Mouse (Mus musculus) thymus, adult 2 months (tissue): ENCODE results near the gene Atg13. TPM values are rescaled to one million over a fixed set of nuclear protein-coding genes. Genes with fewer than 3 reads are reported as not detected.

ENCODE experiments used
- DNase-seq: peaks from one replicate; pipeline ENCODE4 v3.0.0; 2021
- H3K27ac ChIP-seq: fragments of 200-500 bp; 2 replicates; pipeline ENCODE4 v1.5.1; 2012; ENCODE audit warnings: low read length, control low read depth; ENCODE audit not compliant: control insufficient read depth, insufficient read depth
- H3K27me3 ChIP-seq: fragments of 200-500 bp; 2 replicates; pipeline ENCODE4 v1.6.1; 2012; ENCODE audit warnings: mild to moderate bottlenecking, low read length, moderate library complexity, mixed read lengths; ENCODE audit not compliant: control insufficient read depth, insufficient read depth
- H3K36me3 ChIP-seq: fragments of 200-500 bp; 2 replicates; pipeline ENCODE4 v1.6.1; 2012; ENCODE audit warnings: mild to moderate bottlenecking, low read length, moderate library complexity; ENCODE audit not compliant: control insufficient read depth, insufficient read depth
- H3K4me1 ChIP-seq: fragments of 200-500 bp; replicated peaks from 2 replicates; pipeline ENCODE4 v1.6.1; 2012; ENCODE audit warnings: low read length; ENCODE audit not compliant: control insufficient read depth, insufficient read depth
- H3K4me3 ChIP-seq: fragments of 200-500 bp; 2 replicates; pipeline ENCODE4 v1.5.1; 2012; ENCODE audit warnings: mild to moderate bottlenecking, low read length, control low read depth, moderate library complexity; ENCODE audit not compliant: control insufficient read depth, insufficient read depth
- CTCF ChIP-seq: fragments of 200-500 bp; IDR thresholded peaks from 2 replicates; pipeline ENCODE4 v1.5.1; 2012; ENCODE audit warnings: mild to moderate bottlenecking, control low read depth, low read length, moderate library complexity, borderline replicate concordance; ENCODE audit not compliant: control insufficient read depth, poor library complexity, insufficient read depth; ENCODE audit errors: extremely low read depth
- POLR2A ChIP-seq: fragments of 200-500 bp; IDR thresholded peaks from 2 replicates; pipeline ENCODE4 v1.6.1; 2012; ENCODE audit warnings: mild to moderate bottlenecking, low read length, control low read depth, moderate library complexity; ENCODE audit not compliant: control insufficient read depth, poor library complexity, insufficient read depth; ENCODE audit errors: extremely low read depth
- WGBS: fragments of 180-500 bp; shearing (Covaris S2); methylation state at CpG from one replicate; pipeline ENCODE4 v1.1.7; 2018; 5-methylcytosine and 5-hydroxymethylcytosine counted together
- polyA plus RNA-seq: library from polyadenylated mRNA; depleted of rRNA; stranded (reverse); fragments of >200 nt; gene quantifications from 2 replicates; pipeline ENCODE4 v1.2.3, GENCODE M21; 2012

The Atg13 gene
- polyA plus RNA-seq, 1 experiment, result 50.4 TPM

- no peak for DNase-seq
- H3K36me3 ChIP-seq, result peaks cover 30% of the 10 kb centered on the region
- H3K27ac ChIP-seq, result peak overlapping the region; percentile 83
- H3K4me3 ChIP-seq, result peak overlapping the region; percentile 95
- no peaks in the 10 kb centered on the region for H3K27me3 ChIP-seq
- H3K4me1 ChIP-seq, result peaks cover 27% of the 10 kb centered on the region
- 4% methylated on average over 16 of the region's 16 CpGs for WGBS
- TF ChIP-seq POLR2A (no peak), CTCF (no peak)
Measured at GRCm38 (mm10) chr2:91650360-91650995, 59.9 kb downstream of the Atg13 start.

DNA sequence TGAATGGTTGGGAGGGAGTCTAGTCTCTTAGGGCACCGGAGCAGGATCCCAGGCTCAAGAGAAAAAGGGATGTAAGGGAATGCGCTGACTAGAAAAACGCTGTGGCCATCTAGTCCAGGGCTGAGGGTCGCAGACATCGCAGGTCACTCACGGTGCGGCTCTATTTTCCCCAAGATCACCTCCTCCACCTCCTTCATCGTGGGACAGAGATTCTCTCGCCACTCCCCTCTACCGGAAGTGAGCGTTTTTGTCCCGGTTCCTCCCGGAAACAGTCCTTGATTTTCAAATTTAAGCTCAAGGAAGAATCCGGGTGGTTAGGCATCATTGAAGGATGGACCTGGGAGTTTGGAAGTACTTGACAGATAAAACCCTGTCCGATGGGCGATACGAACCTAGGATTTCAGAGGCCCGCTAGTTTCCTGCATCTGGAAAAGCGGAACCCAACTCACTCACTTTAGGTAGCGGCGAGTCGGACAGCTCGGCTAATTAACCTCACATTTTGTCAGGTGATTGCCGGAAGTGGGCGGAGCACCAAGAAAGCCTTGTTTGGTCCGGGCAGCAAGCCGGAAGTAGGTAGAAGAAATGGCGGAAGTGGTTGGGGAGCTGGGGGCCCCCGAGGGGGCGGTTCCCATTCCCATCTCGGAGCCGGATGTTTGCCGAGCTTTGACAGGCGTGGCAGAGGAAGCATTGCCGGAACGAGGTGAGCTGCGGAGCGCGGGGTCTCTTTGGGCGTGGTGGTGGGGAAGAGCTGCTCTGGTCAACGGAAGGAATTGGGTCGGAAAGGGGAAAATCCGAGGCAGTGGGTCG lies 60.6 kb downstream of the Atg13 start, which contains the start of the genes Zfp408 and Arhgap1:
Zfp408 (minus strand) TSS at position 239 of the 807 bp plus-strand sequence.
Arhgap1 (plus strand) TSS at position 308 of the 807 bp plus-strand sequence.
- no peaks in the 10 kb centered on the region for H3K27me3 ChIP-seq
- peak within 1 kb of the TSS; percentile 95 for H3K4me3 ChIP-seq
- peaks cover 34% of the 10 kb centered on the region for H3K4me1 ChIP-seq
- TF ChIP-seq POLR2A, result peak; percentile 60
- TF ChIP-seq CTCF, result no peak
- DNase-seq, result peak; percentile 96
- H3K36me3 ChIP-seq, result peaks cover 22% of the 10 kb centered on the region
- peak within 1 kb of the TSS; percentile 84 for H3K27ac ChIP-seq
- under 1% methylated on average over 44 of the region's 44 CpGs for WGBS

DNA sequence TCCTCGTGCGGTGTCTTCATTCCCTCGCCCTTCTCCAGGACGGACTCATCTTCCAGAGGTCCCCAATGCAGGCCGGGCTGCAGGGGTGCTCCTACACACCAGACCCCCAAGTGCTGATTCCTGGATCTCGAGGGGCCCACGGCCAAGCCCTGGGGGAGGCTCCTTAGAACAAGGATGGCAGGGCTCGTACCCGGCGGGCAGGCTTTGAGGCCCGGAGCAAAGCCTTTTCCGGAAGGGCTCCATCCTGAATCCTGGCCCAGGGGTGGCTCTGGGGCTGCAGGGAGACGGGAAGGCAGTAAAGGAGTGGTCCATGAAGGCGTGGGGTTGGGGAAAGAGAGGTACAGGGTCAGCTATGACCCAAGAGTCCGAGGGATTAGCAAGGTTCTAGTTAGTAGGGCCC lies 61.2 kb downstream of the Atg13 start:
- Histone ChIP-seq H3K27me3 (no peaks in the 10 kb centered on the region), H3K4me1 (peaks cover 40% of the 10 kb centered on the region), H3K36me3 (peaks cover 16% of the 10 kb centered on the region), H3K4me3 (peak overlapping the region; percentile 95), H3K27ac (peak overlapping the region; percentile 84)
- WGBS, result under 1% methylated on average over 15 of the region's 15 CpGs
- peak; percentile 37 for DNase-seq
- no peak for TF ChIP-seq CTCF
- TF ChIP-seq POLR2A, result no peak

DNA sequence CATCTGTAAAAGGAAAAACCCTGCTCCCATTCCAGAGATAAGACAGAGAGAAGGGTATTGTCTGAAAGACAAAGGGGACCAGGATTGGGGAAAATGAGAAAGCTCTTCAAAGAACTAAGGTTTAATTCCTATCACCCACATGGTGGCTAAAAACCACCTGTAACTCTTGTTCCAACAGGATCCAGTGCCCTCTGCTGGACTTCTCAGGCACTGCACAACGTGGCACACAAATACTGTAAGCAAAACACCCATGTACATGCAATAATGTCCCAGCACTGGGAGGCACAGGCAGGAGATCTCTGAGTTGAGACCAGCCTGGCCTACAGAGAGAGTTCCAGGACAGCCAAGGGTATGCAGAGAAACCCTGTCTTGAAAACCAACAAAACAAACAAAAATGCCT lies 63.6 kb downstream of the Atg13 start:
- peaks cover 58% of the 10 kb centered on the region for H3K4me1 ChIP-seq
- 53% methylated on average over 1 of the region's 1 CpGs for WGBS
- TF ChIP-seq CTCF, result no peak
- TF ChIP-seq POLR2A, result no peak
- DNase-seq, result peak; percentile 69
- peaks cover 13% of the 10 kb centered on the region for H3K36me3 ChIP-seq
- H3K27me3 ChIP-seq, result no peaks in the 10 kb centered on the region
- H3K27ac ChIP-seq, result peak overlapping the region; percentile 96
- H3K4me3 ChIP-seq, result no peak overlapping the region

- peak overlapping the region; percentile 96 for H3K27ac ChIP-seq
- 0 out of 2 replicates have a peak overlapping the region, but pooled peaks have one; percentile 4 for H3K4me3 ChIP-seq
- peaks cover 56% of the 10 kb centered on the region for H3K4me1 ChIP-seq
- DNase-seq, result peak; percentile 78
- H3K36me3 ChIP-seq, result peaks cover 13% of the 10 kb centered on the region
- H3K27me3 ChIP-seq, result no peaks in the 10 kb centered on the region
- TF ChIP-seq CTCF (0 out of 2 replicates have a peak, but pooled peaks have one; percentile 38), POLR2A (no peak; the same call in none of the 2 replicates)
- WGBS, result 6% methylated on average over 11 of the region's 11 CpGs
Measured at GRCm38 (mm10) chr2:91645811-91646210, 64.6 kb downstream of the Atg13 start.

DNA sequence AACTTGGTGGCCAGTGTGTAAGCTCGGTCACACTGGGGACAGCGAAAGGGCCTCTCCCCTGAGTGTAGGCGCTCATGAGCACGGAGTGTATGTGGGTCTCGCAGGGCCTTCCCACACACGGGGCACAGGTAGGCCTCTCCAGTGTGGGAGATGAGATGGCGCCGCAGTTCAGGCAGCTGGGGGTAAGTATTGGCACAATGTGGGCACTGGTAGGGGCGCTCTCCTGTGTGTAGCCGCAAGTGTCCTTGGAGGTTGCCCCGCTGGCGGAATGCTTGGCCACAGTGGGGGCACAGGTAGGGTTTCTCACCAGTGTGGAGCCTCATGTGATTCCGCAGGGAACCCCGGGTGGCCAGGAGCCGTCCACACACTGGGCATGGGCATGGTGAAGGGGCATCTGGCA lies 65.0 kb downstream of the Atg13 start:
- Histone ChIP-seq H3K36me3 (peaks cover 13% of the 10 kb centered on the region), H3K4me3 (0 out of 2 replicates have a peak overlapping the region, but pooled peaks have one; percentile 4), H3K27me3 (no peaks in the 10 kb centered on the region), H3K27ac (peak overlapping the region; percentile 96), H3K4me1 (peaks cover 59% of the 10 kb centered on the region)
- peak; percentile 46 for DNase-seq
- WGBS, result 73% methylated on average over 15 of the region's 15 CpGs
- TF ChIP-seq CTCF (no peak), POLR2A (no peak; the same call in 1 of the 2 replicates)
